Mouse (Mus musculus) hindbrain, embryonic 11.5 days (tissue): Measurements from ENCODE around the gene Caskin2. TPM values are rescaled to one million over a fixed set of nuclear protein-coding genes. Genes with fewer than 3 reads are reported as not detected.

Source experiments
- ATAC-seq: fragments of 200-750 bp; cut with Nextera tagmentation; 2 replicates; pipeline ENCODE4 v1.8.0; 2017; ENCODE audit warnings: mild to moderate bottlenecking, moderate TSS enrichment, moderate library complexity; ENCODE audit not compliant: low FRiP score
- DNase-seq: peaks from one replicate; pipeline ENCODE4 v3.0.0-alpha.2; 2015; ENCODE audit warnings: low spot score
- H3K27ac ChIP-seq: fragments of 300-500 bp; sonication (generic); 2 replicates; pipeline ENCODE4 v1.5.1; 2014; ENCODE audit warnings: mild to moderate bottlenecking, low read depth, low read length
- H3K27me3 ChIP-seq: fragments of 300-500 bp; sonication (generic); 2 replicates; pipeline ENCODE4 v1.6.1; 2014; ENCODE audit warnings: mild to moderate bottlenecking, low read length, moderate library complexity, mixed read lengths; ENCODE audit not compliant: control insufficient read depth, insufficient read depth
- H3K36me3 ChIP-seq: fragments of 300-500 bp; sonication (generic); 2 replicates; pipeline ENCODE4 v1.6.1; 2014; ENCODE audit warnings: mild to moderate bottlenecking, low read length, moderate library complexity, mixed read lengths; ENCODE audit not compliant: control insufficient read depth, insufficient read depth
- H3K4me1 ChIP-seq: fragments of 300-500 bp; sonication (generic); replicated peaks from 2 replicates; pipeline ENCODE4 v1.6.1; 2014; ENCODE audit warnings: low read length, mixed read lengths; ENCODE audit not compliant: control insufficient read depth, insufficient read depth
- H3K4me2 ChIP-seq: fragments of 300-500 bp; sonication (generic); replicated peaks from 2 replicates; pipeline ENCODE4 v1.6.1; 2014; ENCODE audit warnings: mild to moderate bottlenecking, low read depth, low read length
- H3K4me3 ChIP-seq: fragments of 300-500 bp; sonication (generic); 2 replicates; pipeline ENCODE4 v1.5.1; 2014; ENCODE audit warnings: low read depth, low read length
- H3K9ac ChIP-seq: fragments of 300-500 bp; sonication (generic); 2 replicates; pipeline ENCODE4 v1.6.1; 2014; ENCODE audit warnings: low read depth, low read length
- H3K9me3 ChIP-seq: fragments of 300-500 bp; sonication (generic); 2 replicates; pipeline ENCODE4 v1.6.1; 2016; ENCODE audit warnings: low read length; ENCODE audit not compliant: control insufficient read depth
- WGBS: fragments of 180-500 bp; shearing (Covaris S2); extraction: QIAGEN DNeasy Blood & Tissue Kit; methylation state at CpG from one replicate; pipeline ENCODE4 v1.1.7; 2014; 5-methylcytosine and 5-hydroxymethylcytosine counted together
- polyA plus RNA-seq: library from polyadenylated mRNA; unstranded; fragments of >200 nt; fragmentation: Nextera tagmentation; extraction: Ambion mirVana; gene quantifications from 2 replicates; pipeline ENCODE4 v1.2.1, GENCODE M21; 2014

The Caskin2 gene
- polyA plus RNA-seq, 1 experiment from 2014 or later: 12.9 TPM

DNA sequence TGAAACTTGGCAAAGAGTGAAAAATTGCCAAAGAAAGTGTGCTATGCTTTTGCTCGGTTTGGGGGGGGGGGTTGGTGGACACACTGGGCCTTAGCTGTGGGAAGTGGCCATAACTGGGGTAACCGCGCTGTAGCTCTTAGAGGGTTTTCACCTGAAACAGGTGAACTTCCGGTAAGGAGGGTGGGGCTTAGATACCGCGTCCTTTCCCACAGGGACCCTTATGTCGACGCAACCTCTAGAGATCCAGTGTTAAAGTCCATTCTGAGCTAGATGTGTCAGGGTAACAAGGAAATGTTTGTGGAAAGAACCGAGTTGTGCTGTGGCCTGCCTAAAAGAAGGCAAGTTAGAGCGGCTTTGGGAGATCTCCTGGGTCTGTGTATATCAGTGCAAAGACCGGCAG lies 11.4 kb upstream of the Caskin2 start:
- Histone ChIP-seq H3K4me1 (0 out of 2 replicates have a peak, but pooled peaks cover 8% of the 10 kb centered on the region), H3K36me3 (no peaks in the 10 kb centered on the region), H3K4me3 (peak overlapping the region; percentile 67), H3K9me3 (no peaks in the 10 kb centered on the region), H3K27ac (no peak overlapping the region), H3K4me2 (peak overlapping the region; percentile 97; the same call in 1 of the 2 replicates), H3K27me3 (peaks cover 17% of the 10 kb centered on the region), H3K9ac (no peak overlapping the region)
- WGBS: 19% methylated on average over 11 of the region's 11 CpGs
- ATAC-seq: no peak
- no peak for DNase-seq

DNA sequence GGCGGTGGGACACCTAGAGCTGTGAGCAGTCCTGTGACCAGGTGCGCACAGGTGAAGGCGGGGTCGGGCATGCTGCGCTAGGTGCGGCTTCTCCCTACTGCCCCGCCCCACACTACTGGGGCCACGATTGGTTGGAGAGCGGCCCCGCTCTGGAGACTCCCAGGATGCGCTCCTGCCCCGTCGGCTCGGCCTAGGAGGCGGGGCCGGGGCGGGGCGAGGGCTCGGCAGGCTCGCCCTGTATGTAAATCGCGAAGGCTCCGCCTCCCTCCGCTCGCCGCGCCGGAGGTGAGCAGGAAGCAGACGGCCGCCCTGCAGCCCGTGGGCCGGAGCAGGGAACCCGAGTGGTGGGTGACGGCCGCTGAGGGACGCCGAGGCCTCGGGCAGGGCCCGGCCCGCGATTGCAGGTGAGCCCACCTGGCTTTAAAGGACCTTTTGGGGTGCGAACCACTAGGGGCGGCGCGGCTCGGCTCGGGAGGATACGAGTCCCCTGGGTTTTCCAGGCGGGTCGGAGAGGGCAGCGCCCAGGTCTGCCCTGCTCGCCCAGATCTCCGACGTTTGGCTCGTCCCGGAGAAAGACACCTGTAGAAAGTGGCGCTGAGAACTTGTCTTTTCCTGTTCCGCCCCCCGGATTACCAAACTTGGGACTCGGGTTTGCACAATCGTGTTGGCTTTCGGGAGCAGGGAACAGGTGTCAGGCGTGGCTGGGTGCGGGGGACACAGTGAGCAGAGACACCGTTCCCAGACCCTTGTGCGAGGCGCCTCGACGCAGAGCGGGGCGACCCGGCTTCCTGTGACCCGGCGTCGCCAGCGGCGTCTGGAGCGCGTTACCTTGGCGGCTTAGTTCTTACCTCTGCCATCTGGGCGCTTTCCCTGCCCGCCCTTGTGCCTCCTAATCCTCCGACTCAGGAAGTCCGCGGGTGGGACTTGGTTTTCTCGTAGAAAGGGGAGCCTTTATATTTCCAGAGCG lies 10.6 kb upstream of the Caskin2 start, which contains the start of gene Llgl2:
Gene Llgl2 (plus strand): TSS at position 276 of the 967 bp plus-strand sequence.
- H3K4me1 ChIP-seq: 0 out of 2 replicates have a peak, but pooled peaks cover 8% of the 10 kb centered on the region
- no peak within 1 kb of the TSS for H3K27ac ChIP-seq
- peak within 1 kb of the TSS; percentile 50; the same call in 1 of the 2 replicates for H3K9ac ChIP-seq
- H3K4me3 ChIP-seq: peak within 1 kb of the TSS; percentile 67
- peak within 1 kb of the TSS; percentile 97 for H3K4me2 ChIP-seq
- ATAC-seq: peak; percentile 90
- peak; percentile 91 for DNase-seq
- H3K27me3 ChIP-seq: peaks cover 17% of the 10 kb centered on the region
- H3K9me3 ChIP-seq: no peaks in the 10 kb centered on the region
- no peaks in the 10 kb centered on the region for H3K36me3 ChIP-seq
- under 1% methylated on average over 87 of the region's 87 CpGs for WGBS

DNA sequence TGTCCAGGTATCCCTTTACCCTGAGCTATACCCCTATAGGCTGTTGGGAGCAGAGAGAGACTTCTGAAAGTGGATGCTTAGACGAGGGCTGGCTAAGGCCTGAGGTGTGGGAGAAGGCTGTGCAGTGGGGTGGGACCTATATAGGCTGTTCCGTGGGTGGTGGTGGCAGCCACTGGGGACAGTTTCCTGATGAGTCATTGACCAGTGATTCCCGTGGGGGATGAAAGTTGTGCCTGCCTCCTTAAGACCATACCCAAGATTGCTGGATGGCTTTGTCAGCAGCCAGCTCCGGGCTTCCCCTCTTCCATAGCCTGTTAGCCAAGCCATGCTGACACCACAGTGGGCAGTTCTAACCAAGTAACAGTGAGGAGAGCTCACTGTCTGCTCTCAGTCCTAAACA lies 7.6 kb upstream of the Caskin2 start:
- WGBS: 92% methylated on average over 4 of the region's 4 CpGs

DNA sequence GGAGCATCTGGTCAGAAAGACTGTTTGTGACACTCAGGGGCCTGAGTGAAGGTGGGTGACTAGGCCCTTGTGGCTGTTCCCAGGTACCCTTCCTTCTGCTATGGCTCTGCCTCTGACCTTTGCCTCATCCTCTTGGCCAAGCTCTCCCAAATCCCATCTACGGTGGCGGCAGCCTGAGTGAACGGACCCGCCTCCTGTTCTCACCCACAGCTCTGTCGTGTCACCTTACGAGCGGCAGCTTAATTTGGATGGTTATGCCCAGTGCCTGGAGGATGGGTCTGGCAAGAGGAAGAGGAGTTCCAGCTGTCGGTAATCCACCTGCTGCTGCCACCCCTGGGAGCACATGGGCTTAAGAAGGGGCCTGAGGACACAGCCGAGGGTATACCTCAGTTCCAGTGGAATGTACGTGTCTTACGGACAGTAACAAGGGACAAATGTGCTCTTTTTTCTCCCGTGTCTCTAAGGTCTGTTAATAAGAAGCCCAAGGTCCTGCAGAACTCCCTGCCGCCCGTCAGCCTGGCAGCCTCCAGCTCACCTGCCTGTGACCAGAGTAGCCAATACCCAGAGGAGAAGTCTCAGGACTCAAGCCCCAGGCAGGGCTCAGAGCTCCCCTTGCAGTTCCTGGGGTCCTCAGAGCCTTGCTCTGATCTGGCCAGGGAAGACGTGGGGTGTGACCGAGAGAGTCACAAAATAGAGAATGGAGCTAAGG lies 6.6 kb upstream of the Caskin2 start:
- DNase-seq: no peak
- no peak overlapping the region for H3K9ac ChIP-seq
- H3K4me3 ChIP-seq: no peak overlapping the region
- no peak overlapping the region for H3K27ac ChIP-seq
- no peak overlapping the region for H3K4me2 ChIP-seq
- H3K9me3 ChIP-seq: no peaks in the 10 kb centered on the region
- ATAC-seq: no peak
- peaks cover 14% of the 10 kb centered on the region for H3K27me3 ChIP-seq
- H3K36me3 ChIP-seq: no peaks in the 10 kb centered on the region
- H3K4me1 ChIP-seq: 0 out of 2 replicates have a peak, but pooled peaks cover 10% of the 10 kb centered on the region
- 92% methylated on average over 16 of the region's 16 CpGs for WGBS

More for the DNA sequence above, 7.6 kb upstream of the Caskin2 start:
- H3K9me3 ChIP-seq: no peaks in the 10 kb centered on the region
- H3K36me3 ChIP-seq: no peaks in the 10 kb centered on the region
- ATAC-seq (no peak), DNase-seq (no peak)
- H3K4me1 ChIP-seq: 0 out of 2 replicates have a peak, but pooled peaks cover 8% of the 10 kb centered on the region
- no peak overlapping the region for H3K27ac ChIP-seq
- no peak overlapping the region for H3K4me2 ChIP-seq
- H3K4me3 ChIP-seq: no peak overlapping the region
- H3K27me3 ChIP-seq: peaks cover 17% of the 10 kb centered on the region
- H3K9ac ChIP-seq: no peak overlapping the region

DNA sequence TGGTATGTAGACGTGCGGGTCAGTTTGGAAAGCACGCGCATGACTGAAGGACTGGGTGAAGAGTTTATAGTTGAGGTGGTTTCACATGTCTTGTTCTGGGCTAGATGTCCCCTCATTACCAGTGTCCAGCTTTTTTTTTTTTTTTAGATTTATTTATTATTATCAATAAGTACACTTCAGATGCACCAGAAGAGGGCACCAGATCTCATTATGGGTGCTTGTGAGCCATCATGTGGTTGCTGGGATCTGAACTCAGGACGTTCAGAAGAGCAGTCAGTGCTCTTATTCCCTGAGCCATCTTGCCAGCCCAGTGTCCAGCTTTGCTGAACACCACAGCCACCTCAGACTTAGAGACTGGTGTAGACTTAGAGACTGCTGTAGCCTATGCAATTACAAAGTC lies 3.9 kb upstream of the Caskin2 start:
- H3K27me3 ChIP-seq: 0 out of 2 replicates have a peak, but pooled peaks cover 2% of the 10 kb centered on the region
- no peak overlapping the region for H3K4me3 ChIP-seq
- H3K36me3 ChIP-seq: no peaks in the 10 kb centered on the region
- no peak overlapping the region for H3K9ac ChIP-seq
- H3K4me2 ChIP-seq: no peak overlapping the region
- WGBS: 88% methylated on average over 5 of the region's 5 CpGs
- DNase-seq: no peak
- no peaks in the 10 kb centered on the region for H3K9me3 ChIP-seq
- H3K27ac ChIP-seq: no peak overlapping the region
- ATAC-seq: no peak
- peaks cover 2% of the 10 kb centered on the region; the same call in 1 of the 2 replicates for H3K4me1 ChIP-seq

DNA sequence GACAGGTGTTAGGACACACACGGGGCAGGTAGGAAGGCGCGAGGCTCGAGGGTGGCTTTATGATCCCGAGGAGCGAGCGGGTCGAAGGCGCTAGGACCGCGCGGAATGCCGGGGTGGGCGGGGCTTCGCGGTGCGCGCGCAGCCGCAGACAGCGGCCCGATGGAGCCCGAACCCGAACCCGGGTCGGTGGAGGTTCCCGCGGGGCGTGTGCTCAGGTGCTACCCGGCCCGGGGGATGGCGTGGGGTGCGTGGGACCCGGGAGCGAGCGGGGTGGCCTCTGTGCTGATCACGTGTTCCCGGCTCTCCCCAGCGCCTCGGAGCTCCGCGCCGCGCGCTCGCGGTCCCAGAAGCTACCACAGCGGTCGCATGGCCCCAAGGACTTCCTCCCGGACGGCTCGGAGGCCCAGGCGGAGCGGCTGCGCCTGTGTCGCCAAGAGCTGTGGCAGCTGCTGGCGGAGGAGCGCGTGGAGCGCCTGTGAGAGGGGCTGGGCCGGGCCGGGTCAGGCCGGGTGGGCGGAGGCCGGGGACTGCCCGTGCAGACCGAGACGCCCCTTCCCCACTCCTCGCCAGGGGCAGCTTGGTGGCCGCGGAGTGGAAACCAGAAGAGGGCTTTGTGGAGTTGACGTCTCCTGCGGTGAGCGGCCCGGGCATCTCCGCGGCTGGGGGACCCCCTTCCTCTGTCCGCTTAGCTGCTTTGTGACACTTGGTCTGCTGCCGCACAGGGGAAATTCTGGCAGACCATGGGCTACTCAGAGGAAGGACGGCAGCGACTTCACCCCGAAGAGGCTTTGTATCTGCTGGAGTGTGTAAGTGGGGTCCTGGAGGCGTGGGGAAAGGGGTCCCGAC lies 1.4 kb upstream of the Caskin2 start, which contains the start of gene Tsen54:
Gene Tsen54 (plus strand): TSS at position 120 of the 846 bp plus-strand sequence.
- Histone ChIP-seq H3K36me3 (0 out of 2 replicates have a peak, but pooled peaks cover 3% of the 10 kb centered on the region), H3K9ac (peak within 1 kb of the TSS; percentile 84), H3K9me3 (no peaks in the 10 kb centered on the region), H3K4me1 (peaks cover 11% of the 10 kb centered on the region), H3K27ac (peak within 1 kb of the TSS; percentile 56), H3K4me2 (peak within 1 kb of the TSS; percentile 67), H3K27me3 (no peaks in the 10 kb centered on the region), H3K4me3 (peak within 1 kb of the TSS; percentile 90)
- peak; percentile 92 for DNase-seq
- peak; percentile 57 for ATAC-seq
- WGBS: 2% methylated on average over 78 of the region's 84 CpGs

DNA sequence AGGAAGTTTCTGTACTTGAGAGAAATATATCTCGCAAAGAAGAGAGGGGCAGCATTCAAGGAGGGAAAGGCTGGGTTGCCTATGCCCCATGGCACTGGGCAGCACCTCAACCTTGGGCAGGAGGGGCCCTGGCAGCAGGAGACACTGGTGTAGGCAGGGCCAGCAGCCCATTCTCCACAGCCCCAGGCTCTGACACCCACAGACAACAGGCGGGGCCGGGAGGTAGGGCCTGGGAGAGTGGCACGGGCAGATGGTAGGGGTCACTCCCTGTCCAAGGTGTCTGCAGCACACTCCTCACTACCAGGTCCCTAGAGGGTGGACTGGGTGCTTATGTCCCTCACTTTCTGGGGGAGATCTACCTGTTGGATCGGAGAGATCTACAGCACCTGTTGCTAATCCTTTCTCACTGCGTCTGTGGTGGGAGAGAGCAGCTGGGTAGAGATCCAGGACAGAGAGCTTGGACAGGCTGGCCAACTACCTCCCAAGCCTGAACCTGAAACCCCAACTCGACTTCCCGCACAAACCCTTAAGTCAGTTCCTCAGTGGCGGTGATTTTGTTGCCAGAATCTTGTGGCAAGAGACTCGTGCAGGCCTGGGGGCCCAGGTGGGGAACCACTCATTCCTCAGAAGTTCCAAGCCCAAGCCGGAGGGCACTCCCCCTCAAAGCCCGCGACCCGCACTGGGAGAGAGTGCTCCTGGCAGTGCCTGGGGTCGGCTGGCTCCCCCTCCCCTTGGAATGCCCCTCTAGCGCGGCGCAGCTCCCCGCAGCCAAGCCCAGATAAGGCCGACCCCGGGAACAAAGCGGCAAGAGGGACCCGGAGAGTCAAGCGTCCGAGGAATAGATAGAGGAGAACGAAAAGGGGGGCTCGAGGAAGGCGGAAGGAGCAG lies 662 bp downstream of the Caskin2 start:
- Histone ChIP-seq H3K4me2 (peak overlapping the region; percentile 67), H3K4me1 (peaks cover 13% of the 10 kb centered on the region), H3K4me3 (peak overlapping the region; percentile 90), H3K36me3 (0 out of 2 replicates have a peak, but pooled peaks cover 3% of the 10 kb centered on the region), H3K27me3 (no peaks in the 10 kb centered on the region), H3K9ac (peak overlapping the region; percentile 62), H3K9me3 (no peaks in the 10 kb centered on the region), H3K27ac (peak overlapping the region; percentile 54; the same call in 1 of the 2 replicates)
- DNase-seq (no peak), ATAC-seq (peak; percentile 49)
- WGBS: 3% methylated on average over 28 of the region's 28 CpGs
